Mouse (Mus musculus): ENCODE measurements around the gene Sh3tc1.

Sh3tc1 gene

DNA sequence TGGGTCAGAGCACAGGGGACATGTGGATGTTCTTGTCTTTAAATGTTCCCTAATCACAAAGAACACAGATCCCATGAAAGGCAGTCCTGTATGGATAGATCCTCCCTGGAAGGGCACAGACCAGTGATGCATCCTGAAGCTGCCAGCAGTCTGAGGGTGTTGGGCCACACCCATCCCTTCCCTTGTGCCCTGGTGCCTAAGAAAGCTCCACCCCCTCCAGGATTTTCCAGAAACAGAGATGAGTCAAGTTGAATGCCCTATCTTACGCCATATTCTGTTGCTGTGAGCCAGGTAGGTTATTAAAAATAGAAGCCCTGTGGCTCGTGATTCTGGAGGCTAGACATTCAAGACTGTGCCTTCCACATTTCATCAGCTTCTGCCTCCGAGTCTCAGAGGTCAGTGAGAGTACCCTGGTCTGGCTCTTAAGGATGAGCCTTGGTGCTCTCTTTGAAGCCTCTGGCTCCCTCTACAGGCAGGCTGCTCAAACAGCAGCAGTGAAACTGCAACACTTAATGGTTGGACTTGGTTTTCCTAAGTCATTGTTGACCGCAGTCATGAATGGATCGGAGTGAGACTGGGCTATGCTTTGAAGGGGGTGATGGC, 15.4 kb upstream of the Sh3tc1 start:
- DNase-seq (ENCODE audit: low spot score), result peak; percentile 87

GRCm38 (mm10) chr5:35751016-35751415, 11.2 kb upstream of the Sh3tc1 start:
- DNase-seq (ENCODE audit: low spot score), result no peak

- no peak for DNase-seq (ENCODE audit: low spot score)
These were observed 10.2 kb upstream of the Sh3tc1 start for GRCm38 (mm10) chr5:35750026-35750425.

DNA sequence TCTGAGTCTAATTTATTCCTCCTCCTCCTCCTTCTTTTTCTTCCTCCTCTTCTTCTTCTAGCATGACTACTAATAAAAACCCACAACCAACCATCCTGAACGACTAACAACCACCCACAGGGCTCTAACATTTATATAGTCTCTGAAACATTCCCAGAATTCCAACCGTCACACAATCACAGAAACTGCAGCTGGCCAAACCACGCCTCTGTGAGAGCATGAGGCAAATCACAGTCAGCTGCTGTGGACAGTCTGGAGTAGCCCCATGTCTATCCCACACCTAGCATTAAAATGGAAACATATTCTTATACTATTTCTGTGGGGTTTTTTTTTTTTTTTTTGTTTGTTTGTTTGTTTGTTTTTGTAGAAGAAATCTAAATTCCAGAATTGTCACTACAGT, 9.6 kb upstream of the Sh3tc1 start:
- DNase-seq (ENCODE audit: low spot score), result no peak

DNA sequence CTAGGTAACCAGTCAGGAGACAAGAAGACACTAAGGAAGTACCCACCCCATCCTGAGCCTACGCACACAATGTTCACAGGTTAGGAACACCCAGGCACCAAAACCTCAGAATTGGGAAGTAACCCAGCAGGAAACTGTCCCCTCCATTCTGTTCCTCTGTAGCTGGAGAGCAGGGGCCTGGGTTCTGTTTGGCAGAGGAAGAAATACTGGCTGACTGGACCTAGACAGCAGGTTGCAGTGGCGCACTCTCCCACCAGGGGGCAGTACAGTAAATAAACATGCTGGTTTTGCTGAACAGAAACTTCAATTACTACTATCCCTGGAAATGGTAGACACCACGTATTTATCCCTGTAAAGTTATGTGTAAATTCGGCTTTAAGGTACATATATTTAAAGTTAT, 7.1 kb upstream of the Sh3tc1 start:
- peak; percentile 78 for DNase-seq (ENCODE audit: low spot score)

DNA sequence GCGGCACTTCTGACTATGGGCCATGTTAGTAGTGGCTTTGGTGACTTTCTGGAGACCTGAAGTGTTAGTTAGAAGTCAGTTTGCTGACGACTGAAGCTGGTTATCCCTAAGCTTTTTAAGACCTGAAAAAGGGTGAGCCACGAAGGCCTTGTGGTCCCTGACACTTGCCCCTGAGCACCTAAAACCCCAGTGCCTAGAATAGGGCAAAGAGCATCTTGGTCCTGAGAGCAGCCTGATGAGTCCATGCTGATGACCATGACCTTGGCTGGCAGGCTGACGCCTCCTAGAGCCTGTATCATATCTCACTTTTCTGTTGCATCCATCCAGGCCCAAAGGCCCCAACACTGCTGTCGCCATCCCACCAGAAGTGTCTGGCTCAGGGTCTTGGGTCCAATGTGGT, 5.6 kb upstream of the Sh3tc1 start:
- no peak for DNase-seq (ENCODE audit: low spot score)

DNA sequence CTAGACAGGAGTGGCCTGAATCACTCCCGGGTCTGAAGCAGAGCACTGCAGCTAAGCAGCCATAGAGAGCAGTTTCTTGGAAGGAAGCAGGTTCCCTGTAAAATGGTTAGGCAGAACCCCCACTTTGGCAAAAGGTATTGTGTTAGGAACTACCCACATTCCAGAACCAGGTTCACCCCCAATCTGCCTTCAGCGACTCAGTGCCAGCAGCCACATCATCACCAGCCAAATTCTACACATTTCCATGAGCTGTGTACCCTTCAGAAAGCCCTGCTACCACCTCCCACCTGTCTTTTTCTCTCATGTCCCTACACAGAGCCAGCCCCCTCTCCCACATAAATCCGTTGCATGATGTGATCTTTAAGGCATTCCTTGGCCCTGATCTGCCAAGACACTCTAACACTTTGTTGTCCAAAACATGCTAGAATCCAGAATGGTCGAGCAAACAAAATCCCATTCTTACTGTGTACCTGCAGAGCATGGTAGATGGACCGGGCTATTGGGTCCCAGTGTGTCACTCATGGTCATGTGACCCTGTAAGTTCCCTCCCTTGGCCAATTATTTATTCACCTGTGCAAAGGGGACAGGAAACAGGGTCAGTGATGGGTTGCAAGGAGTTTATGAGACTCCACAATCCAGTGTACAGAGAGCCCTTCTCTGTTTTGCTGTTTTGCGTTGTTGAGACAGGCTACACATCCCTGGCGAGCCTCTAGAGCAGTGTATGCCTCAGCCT, 4.4 kb upstream of the Sh3tc1 start:
- no peak for DNase-seq (ENCODE audit: low spot score)

DNA sequence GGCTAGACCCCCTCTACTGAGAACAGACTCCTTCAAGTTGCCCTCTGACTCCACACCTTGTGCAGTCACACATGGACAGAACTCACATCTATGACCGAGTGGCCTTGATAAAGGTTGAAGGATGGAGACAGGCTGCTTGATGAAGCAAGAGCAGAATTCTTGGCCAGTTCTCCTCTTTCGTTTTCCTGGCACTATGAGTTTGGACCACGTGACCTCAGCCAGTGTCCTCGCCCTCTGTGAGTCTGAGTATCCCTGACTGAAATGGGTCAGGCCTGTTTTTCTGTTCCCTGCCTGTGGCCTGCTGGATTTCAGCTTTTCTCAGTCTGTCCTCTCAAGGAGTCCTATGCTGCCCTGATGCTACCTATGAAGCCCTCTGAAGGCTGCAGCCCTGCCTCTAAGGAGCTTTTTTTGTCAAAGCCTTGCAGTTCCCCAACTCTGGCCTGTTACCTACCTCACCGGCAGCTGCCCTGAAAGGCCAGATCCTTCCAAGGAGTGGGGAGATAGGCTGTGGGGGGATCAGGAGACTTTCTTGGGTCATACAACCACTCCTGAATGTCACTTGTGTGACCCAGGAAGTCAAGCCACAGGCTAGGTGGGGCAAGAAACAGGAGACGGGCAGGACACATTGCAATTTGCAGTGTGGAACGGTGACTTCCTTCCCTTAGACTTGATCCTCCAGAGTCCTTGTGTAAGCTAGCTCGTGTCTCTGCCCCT, 3.6 kb upstream of the Sh3tc1 start:
- DNase-seq (ENCODE audit: low spot score), result no peak

GRCm38 (mm10) chr5:35741225-35741820, 1.5 kb upstream of the Sh3tc1 start:
- DNase-seq (ENCODE audit: low spot score), result no peak

GRCm38 (mm10) chr5:35740716-35741115, 929 bp upstream of the Sh3tc1 start:
- no peak for DNase-seq (ENCODE audit: low spot score)

DNA sequence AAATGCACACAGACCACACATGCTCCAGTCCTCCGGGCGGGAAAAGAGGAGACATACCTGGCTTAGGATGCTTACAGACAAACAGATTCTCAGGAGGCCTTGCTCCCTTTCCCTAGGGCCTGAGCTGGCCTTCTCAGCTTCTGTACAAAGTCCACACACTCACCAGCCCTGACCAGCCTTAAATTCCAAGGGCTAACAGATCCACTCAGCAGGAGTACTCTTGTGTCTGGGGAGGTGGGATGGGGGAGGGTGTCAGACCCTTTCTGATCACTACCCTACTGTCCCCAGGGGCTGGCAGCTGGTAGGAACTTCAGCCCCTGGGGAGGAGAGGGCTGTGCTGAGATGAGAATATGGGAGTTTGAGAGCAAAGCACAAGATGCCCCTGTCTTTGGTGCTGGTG, 782 bp downstream of the Sh3tc1 start:
- no peak for DNase-seq (ENCODE audit: low spot score)

GRCm38 (mm10) chr5:35737231-35737901, 2.4 kb downstream of the Sh3tc1 start:
- DNase-seq (ENCODE audit: low spot score), result no peak

GRCm38 (mm10) chr5:35733523-35733922, 6.3 kb downstream of the Sh3tc1 start:
- no peak for DNase-seq (ENCODE audit: low spot score)

GRCm38 (mm10) chr5:35731006-35731405, 8.8 kb downstream of the Sh3tc1 start:
- no peak for DNase-seq (ENCODE audit: low spot score)

DNA sequence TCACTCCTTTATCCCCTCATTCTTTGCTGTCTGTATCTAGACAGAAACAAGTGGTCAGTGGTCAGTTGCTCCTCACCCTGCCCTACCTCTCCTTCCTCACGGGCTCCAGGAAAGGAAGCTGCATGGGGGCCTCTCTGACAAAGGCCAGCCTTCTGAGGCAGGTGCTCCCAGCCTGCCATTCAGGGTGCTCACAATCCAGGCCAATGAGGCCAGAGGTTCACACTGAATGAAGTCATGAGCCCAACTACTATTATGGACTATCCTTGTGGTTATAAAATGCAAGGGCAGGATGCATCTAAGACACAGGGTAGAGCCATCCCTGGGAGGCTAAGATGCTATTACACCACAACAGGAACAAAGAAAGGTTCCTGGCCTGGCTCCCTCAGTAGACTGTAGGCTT, 9.2 kb downstream of the Sh3tc1 start:
- DNase-seq (ENCODE audit: low spot score), result no peak

DNA sequence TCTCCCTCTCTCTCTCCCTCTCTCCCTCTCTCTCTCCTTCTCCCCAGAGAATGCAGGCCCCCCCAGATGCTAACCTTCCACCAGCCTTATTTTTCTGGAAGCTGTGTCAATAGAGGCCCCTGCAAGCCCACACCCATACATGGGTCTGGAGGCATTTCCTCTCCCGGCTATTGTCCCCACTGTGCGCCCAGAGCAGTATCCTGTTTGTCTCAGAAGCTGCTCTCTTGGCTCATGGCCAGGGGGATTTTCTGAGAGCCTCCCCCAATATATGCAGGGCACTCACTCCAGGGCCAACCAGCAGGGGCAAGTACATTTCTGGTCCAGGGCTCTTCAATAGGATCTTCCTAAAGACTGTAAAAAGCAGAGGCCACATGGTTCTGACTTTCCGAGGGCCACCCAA, 9.9 kb downstream of the Sh3tc1 start:
- no peak for DNase-seq (ENCODE audit: low spot score)

- DNase-seq (ENCODE audit: low spot score), result peak; percentile 51
These were observed 10.8 kb downstream of the Sh3tc1 start for GRCm38 (mm10) chr5:35728957-35729460.

DNA sequence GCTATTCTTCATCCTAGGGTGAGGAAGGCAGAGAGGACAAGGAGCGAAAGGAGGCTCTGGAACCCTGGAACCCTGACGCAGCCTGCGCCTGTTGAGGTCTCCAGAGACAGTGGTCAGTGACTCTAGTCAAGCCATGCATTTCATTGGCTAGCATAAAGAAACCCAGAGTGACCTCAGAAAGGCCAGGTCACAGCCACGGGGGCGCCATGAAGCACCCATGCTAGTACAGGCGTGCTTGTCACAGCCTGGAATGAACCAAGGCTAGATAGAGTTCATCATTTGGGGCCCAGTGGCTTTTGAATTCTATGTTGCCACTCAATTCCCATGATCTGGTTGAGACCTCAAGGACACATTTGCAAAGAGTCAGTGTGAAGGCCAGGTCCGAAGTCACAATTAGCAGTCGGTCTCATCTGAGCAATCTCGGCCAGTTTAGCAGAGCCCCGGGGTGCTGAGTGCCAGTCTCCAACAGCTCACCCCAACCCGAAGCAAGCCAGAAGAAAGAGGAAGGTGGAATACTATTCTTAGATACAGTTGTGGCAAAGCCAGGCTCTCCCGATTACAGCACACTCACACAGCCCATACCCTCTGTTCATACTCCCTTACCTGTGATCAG, 11.3 kb downstream of the Sh3tc1 start:
- DNase-seq (ENCODE audit: low spot score), result no peak

GRCm38 (mm10) chr5:35727447-35727846, 12.3 kb downstream of the Sh3tc1 start:
- no peak for DNase-seq (ENCODE audit: low spot score)

DNA sequence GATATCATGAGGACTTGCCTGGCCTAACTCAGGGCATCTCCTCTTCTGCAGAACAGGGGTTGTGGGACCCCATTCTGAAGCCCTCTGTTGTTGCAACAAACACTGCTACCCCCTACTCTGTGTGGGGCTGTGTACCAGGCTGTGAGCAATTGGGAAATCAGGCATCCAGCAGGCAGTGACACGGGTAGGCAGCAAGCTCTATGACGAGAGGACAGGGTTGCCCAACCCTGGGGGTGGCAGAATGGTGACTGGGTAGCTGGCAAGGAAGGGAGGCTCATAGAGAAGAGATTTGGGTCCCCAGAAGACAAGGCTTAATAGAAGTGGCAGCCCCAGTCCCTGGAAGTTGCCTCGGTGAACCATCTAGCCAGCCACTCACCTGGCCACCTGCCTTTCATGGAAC, 13.9 kb downstream of the Sh3tc1 start:
- DNase-seq (ENCODE audit: low spot score), result no peak

DNA sequence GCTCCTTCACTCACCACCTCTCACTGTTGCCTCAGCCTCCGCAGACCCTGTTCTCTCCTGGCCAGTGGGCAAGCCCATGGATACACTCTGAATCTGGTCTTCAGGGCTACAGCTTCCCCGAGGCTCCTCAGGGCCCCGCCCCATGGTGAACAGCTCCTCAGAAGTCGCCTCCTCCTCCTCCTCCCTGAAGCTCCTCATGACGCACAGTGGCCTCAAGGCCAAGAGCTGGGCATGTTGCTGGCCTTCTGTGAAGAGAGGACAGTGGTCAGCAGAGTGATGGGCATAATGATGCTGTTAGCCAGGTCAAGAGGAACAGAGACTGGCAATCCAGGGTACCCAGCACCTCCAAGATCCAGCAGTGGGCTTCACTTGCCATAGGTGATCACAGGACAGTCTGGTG, 15.9 kb downstream of the Sh3tc1 start:
- DNase-seq (ENCODE audit: low spot score), result no peak

GRCm38 (mm10) chr5:35722654-35723053, 17.1 kb downstream of the Sh3tc1 start:
- no peak for DNase-seq (ENCODE audit: low spot score)
